Mouse (Mus musculus): Measurements from ENCODE around the gene Ggct. TPM values are rescaled to one million over a fixed set of nuclear protein-coding genes. Genes with fewer than 3 reads are reported as not detected.
A peak's percentile ranks its signal among the peaks of the same experiment; 100 is the strongest.

The Ggct gene
- polyA plus RNA-seq, 1 experiment from 2014 or later, result 4.0 TPM

DNA sequence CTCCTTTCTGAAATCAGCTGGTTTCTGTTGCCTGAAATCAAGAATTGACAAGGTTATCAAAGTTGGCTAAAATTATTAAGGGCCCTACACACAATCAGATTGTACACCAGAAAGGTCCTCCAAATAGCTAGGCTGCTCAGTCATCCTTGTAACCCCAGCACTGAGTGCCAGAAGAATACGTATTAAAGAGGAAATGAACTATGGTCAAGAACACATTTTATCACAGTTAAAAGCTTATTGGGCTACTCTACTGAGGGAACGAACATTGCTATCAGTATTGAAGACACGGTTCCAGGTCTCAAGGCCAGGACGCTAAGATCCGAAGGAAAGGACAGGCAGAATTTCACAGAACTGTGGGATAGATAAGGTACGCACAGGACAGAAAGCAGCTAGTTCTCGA is 609 bp downstream of the Ggct start:
- Histone ChIP-seq H3K9ac (peak overlapping the region; percentile 60), H3K4me3 (replicated peaks) (peak overlapping the region; percentile 61), H3K4me2 (peak overlapping the region; percentile 94), H3K36me3 (replicated peaks) (no peaks in the 10 kb centered on the region), H3K27ac (replicated peaks) (no peak overlapping the region), H3K4me1 (replicated peaks) (peaks cover 24% of the 10 kb centered on the region), H3K27me3 (no peaks in the 10 kb centered on the region), H3K9me3 (replicated peaks) (no peaks in the 10 kb centered on the region)
- WGBS (ENCODE audit: insufficient replicate concordance), result under 1% methylated on average over 7 of the region's 7 CpGs
- ATAC-seq (ENCODE audit: insufficient read depth), result no peak

DNA sequence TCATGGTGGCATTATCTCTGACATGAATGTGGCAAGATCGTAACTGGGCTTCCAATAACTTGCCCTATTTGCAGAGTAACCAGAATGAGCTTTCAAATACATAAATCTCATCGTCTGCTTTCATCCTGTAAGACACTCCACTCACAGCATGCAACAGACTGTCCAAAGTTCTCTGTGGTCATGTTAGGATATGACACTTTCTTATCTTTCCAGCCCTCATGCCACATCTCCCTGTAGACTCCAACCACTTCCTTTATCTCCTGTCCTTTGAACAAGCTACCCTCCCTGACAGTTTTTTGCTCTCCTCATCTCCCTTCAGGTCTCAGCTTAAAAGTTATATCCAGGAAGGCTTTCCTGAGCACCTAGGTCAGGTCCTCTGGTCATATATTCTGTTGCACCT is 1.6 kb downstream of the Ggct start:
- Histone ChIP-seq H3K36me3 (replicated peaks) (no peaks in the 10 kb centered on the region), H3K9me3 (replicated peaks) (no peaks in the 10 kb centered on the region), H3K4me2 (no peak overlapping the region), H3K27ac (replicated peaks) (no peak overlapping the region), H3K27me3 (no peaks in the 10 kb centered on the region), H3K9ac (no peak overlapping the region), H3K4me3 (replicated peaks) (no peak overlapping the region), H3K4me1 (replicated peaks) (peaks cover 24% of the 10 kb centered on the region)
- 21% methylated on average over 2 of the region's 2 CpGs for WGBS (ENCODE audit: insufficient replicate concordance)
- no peak for ATAC-seq (ENCODE audit: insufficient read depth)

DNA sequence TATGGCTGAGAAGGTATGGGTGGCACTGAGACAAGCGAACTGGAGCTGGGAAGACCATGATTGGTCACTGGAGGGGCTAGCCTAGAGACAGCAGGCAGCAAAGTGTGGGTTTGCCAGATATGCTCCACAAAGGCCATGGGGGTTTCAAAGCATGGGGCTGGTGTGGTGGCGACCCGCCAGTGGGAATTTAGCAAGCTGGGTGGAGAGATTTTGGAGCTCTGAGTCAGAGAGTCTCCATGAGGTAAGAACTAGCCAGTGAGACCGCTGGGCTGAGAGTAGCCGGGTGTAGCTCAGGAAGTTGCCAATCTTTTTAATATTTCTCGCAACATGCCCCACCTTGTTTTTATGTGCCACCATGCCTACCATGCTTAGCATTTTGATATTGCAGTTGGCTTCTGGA is 4.6 kb downstream of the Ggct start:
- ATAC-seq (ENCODE audit: insufficient read depth), result no peak

GRCm38 (mm10) chr6:54984096-54984495 is 8.7 kb downstream of the Ggct start:
- Histone ChIP-seq H3K4me2 (no peak overlapping the region), H3K36me3 (replicated peaks) (no peaks in the 10 kb centered on the region), H3K27ac (replicated peaks) (no peak overlapping the region), H3K4me3 (replicated peaks) (no peak overlapping the region), H3K4me1 (replicated peaks) (no peaks in the 10 kb centered on the region), H3K9ac (no peak overlapping the region), H3K9me3 (replicated peaks) (no peaks in the 10 kb centered on the region), H3K27me3 (no peaks in the 10 kb centered on the region)
- WGBS (ENCODE audit: insufficient replicate concordance), result 75% methylated on average over 8 of the region's 8 CpGs
- ATAC-seq (ENCODE audit: insufficient read depth), result no peak

More for the DNA sequence above, 4.6 kb downstream of the Ggct start:
- Histone ChIP-seq H3K9ac (no peak overlapping the region), H3K4me2 (no peak overlapping the region), H3K4me3 (replicated peaks) (no peak overlapping the region), H3K27ac (replicated peaks) (no peak overlapping the region), H3K36me3 (replicated peaks) (no peaks in the 10 kb centered on the region), H3K4me1 (replicated peaks) (peaks cover 21% of the 10 kb centered on the region), H3K9me3 (replicated peaks) (no peaks in the 10 kb centered on the region), H3K27me3 (no peaks in the 10 kb centered on the region)
- 78% methylated on average over 6 of the region's 6 CpGs for WGBS (ENCODE audit: insufficient replicate concordance)

GRCm38 (mm10) chr6:54983526-54984050 is 9.2 kb downstream of the Ggct start:
- Histone ChIP-seq H3K27ac (replicated peaks) (no peak overlapping the region), H3K9me3 (replicated peaks) (no peaks in the 10 kb centered on the region), H3K4me1 (replicated peaks) (no peaks in the 10 kb centered on the region), H3K4me3 (replicated peaks) (no peak overlapping the region), H3K36me3 (replicated peaks) (no peaks in the 10 kb centered on the region), H3K9ac (no peak overlapping the region), H3K4me2 (no peak overlapping the region), H3K27me3 (no peaks in the 10 kb centered on the region)
- 71% methylated on average over 4 of the region's 4 CpGs for WGBS (ENCODE audit: insufficient replicate concordance)
- no peak for ATAC-seq (ENCODE audit: insufficient read depth)

DNA sequence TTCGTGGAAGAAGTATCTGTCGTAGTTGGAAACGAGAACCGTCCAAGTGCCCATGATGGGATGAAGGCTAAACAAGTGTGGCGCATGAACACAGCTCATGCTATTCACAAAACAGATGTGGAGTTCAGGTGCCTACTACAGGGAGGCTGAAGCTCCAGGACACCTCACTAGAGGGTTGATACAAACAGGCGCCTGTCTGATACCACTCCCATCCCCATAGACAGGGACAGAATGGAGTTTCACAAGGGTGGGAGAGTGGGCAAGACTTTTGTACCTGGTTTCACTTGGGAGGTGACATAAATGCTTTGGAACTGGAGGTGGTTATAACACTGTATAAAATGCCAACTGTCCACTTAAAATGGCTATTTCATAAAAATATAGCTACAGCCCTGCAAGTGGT is 13.3 kb downstream of the Ggct start:
- Histone ChIP-seq H3K4me1 (replicated peaks) (no peaks in the 10 kb centered on the region), H3K36me3 (replicated peaks) (no peaks in the 10 kb centered on the region), H3K9me3 (replicated peaks) (no peaks in the 10 kb centered on the region), H3K4me2 (no peak overlapping the region), H3K27me3 (no peaks in the 10 kb centered on the region), H3K27ac (replicated peaks) (no peak overlapping the region), H3K4me3 (replicated peaks) (no peak overlapping the region), H3K9ac (no peak overlapping the region)
- WGBS (ENCODE audit: insufficient replicate concordance), result 75% methylated on average over 6 of the region's 6 CpGs
- ATAC-seq (ENCODE audit: insufficient read depth), result no peak

DNA sequence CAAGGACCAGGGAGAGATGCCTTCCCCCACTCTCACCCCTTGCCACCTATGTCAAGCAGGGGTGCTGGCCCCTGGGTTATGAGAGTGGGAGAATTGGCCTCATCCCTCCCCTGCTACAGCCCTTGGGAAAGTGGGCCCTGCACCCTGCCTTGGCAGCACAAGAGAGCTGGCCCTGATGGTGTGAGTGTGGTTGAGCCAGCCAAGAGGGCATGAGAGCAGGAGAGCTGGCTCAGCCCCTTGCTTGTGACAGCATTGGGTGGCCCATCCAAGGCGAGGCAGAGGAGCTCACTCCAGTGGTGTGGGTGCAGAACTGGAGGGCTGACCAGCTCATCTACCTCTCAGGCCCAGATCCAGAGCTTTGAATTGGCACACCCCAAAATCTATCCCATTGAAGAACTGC is 17.1 kb downstream of the Ggct start:
- ATAC-seq (ENCODE audit: insufficient read depth), result no peak
- H3K36me3 ChIP-seq (replicated peaks), result no peaks in the 10 kb centered on the region
- no peak overlapping the region for H3K27ac ChIP-seq (replicated peaks)
- H3K4me2 ChIP-seq, result no peak overlapping the region
- H3K4me1 ChIP-seq (replicated peaks), result peaks cover 8% of the 10 kb centered on the region; the same call in 1 of the 2 replicates
- H3K9me3 ChIP-seq (replicated peaks), result no peaks in the 10 kb centered on the region
- WGBS (ENCODE audit: insufficient replicate concordance), result 44% methylated on average over 1 of the region's 1 CpGs
- no peak overlapping the region for H3K9ac ChIP-seq
- H3K27me3 ChIP-seq, result peaks cover 30% of the 10 kb centered on the region
- H3K4me3 ChIP-seq (replicated peaks), result no peak overlapping the region

DNA sequence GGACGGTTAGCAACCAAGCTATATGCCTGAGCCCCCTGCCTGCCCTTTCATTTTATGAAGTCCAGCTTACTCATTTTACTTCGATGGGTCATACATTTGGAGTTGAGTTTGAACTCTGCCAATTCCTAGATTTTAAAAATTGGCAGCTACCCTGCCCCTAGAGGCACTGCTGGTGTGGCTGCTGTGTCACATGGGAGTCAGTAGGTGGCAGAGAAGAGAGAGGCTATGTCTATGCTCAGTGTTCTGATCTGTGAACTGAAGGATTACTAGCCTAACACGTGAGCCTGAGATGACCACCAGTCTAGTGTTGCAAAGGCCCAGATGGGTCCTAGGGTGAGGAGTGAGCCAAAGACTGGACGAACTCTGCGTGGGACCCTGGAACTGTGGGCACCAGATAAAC is 18.2 kb downstream of the Ggct start:
- no peak overlapping the region for H3K4me3 ChIP-seq (replicated peaks)
- no peak for ATAC-seq (ENCODE audit: insufficient read depth)
- peaks cover 35% of the 10 kb centered on the region for H3K27me3 ChIP-seq
- WGBS (ENCODE audit: insufficient replicate concordance), result 43% methylated on average over 5 of the region's 5 CpGs
- H3K36me3 ChIP-seq (replicated peaks), result no peaks in the 10 kb centered on the region
- peaks cover 8% of the 10 kb centered on the region; the same call in 1 of the 2 replicates for H3K4me1 ChIP-seq (replicated peaks)
- H3K27ac ChIP-seq (replicated peaks), result no peak overlapping the region
- no peak overlapping the region for H3K9ac ChIP-seq
- H3K4me2 ChIP-seq, result no peak overlapping the region
- no peaks in the 10 kb centered on the region for H3K9me3 ChIP-seq (replicated peaks)

GRCm38 (mm10) chr6:54972929-54973211 is 19.9 kb downstream of the Ggct start:
- Histone ChIP-seq H3K9ac (no peak overlapping the region; the same call in 1 of the 2 replicates), H3K36me3 (replicated peaks) (no peaks in the 10 kb centered on the region), H3K27me3 (peaks cover 38% of the 10 kb centered on the region), H3K9me3 (replicated peaks) (no peaks in the 10 kb centered on the region), H3K4me1 (replicated peaks) (peaks cover 8% of the 10 kb centered on the region; the same call in 1 of the 2 replicates), H3K4me3 (replicated peaks) (peak overlapping the region; percentile 62), H3K4me2 (peak overlapping the region; percentile 79), H3K27ac (replicated peaks) (no peak overlapping the region)
- no peak for ATAC-seq (ENCODE audit: insufficient read depth)
- WGBS (ENCODE audit: insufficient replicate concordance), result 7% methylated on average over 5 of the region's 5 CpGs

- no peak within 1 kb of the TSS for H3K27ac ChIP-seq (replicated peaks)
- no peaks in the 10 kb centered on the region for H3K9me3 ChIP-seq (replicated peaks)
- peak within 1 kb of the TSS; percentile 62 for H3K4me3 ChIP-seq (replicated peaks)
- H3K4me1 ChIP-seq (replicated peaks), result peaks cover 8% of the 10 kb centered on the region; the same call in 1 of the 2 replicates
- 2% methylated on average over 53 of the region's 53 CpGs for WGBS (ENCODE audit: insufficient replicate concordance)
- H3K36me3 ChIP-seq (replicated peaks), result no peaks in the 10 kb centered on the region
- peak within 1 kb of the TSS; percentile 79 for H3K4me2 ChIP-seq
- H3K9ac ChIP-seq, result peak within 1 kb of the TSS; percentile 47
- ATAC-seq (ENCODE audit: insufficient read depth), result peak; percentile 61
- H3K27me3 ChIP-seq, result peaks cover 38% of the 10 kb centered on the region
These were observed 20.4 kb downstream of the Ggct start, which contains the start of gene Nod1 for GRCm38 (mm10) chr6:54972111-54972928. TSS of gene Nod1 (minus strand) at chr6:54972612.

DNA sequence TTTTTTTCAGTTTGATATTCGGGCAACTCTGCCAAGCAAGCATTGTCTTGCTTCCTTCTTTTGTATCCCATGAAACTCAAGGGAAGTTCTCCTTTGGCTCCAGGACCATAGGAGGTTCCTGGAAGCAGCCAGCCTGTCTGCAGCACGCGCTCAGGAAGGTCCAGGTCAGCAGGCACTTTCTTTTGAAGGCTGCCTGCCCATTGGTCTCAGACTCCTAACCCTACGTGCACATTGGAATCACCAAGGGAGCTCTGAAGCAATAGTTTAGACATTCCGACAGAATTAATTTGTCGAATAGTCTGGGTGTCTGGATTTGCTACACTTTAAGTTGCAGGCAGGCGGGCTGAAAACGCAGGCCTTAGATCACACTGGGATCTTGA is 21.0 kb downstream of the Ggct start:
- no peak overlapping the region for H3K9ac ChIP-seq
- no peaks in the 10 kb centered on the region for H3K9me3 ChIP-seq (replicated peaks)
- ATAC-seq (ENCODE audit: insufficient read depth), result no peak
- H3K4me1 ChIP-seq (replicated peaks), result peaks cover 8% of the 10 kb centered on the region; the same call in 1 of the 2 replicates
- H3K36me3 ChIP-seq (replicated peaks), result no peaks in the 10 kb centered on the region
- WGBS (ENCODE audit: insufficient replicate concordance), result 34% methylated on average over 8 of the region's 8 CpGs
- H3K27me3 ChIP-seq, result peaks cover 38% of the 10 kb centered on the region
- peak overlapping the region; percentile 79 for H3K4me2 ChIP-seq
- no peak overlapping the region for H3K27ac ChIP-seq (replicated peaks)
- H3K4me3 ChIP-seq (replicated peaks), result peak overlapping the region; percentile 62

Measured in liver, embryonic 15.5 days (tissue).